Comparison of ENCODE assay signal across 15 mouse cellular contexts in genomic region chr11:60952362-60952761, GRCm38 (mm10).
"Had no signal": no experiment of that assay in that cellular context is flagged by ENCODE, and none has a peak within 500 bp of the region (broad histone marks: within the 10 kb centered on the region; RNA-seq: fewer than 3 reads in every experiment).

No protein-coding gene starts in this region.

- H3K4me3 ChIP-seq: neural tube, embryonic 15.5 days; stomach, embryonic 15.5 days had no signal

- H3K9me3 ChIP-seq: neural tube, embryonic 15.5 days; stomach, embryonic 15.5 days had no signal

- H3K27me3 ChIP-seq: neural tube, embryonic 15.5 days; stomach, embryonic 15.5 days had no signal

- H3K9ac ChIP-seq: neural tube, embryonic 15.5 days; stomach, embryonic 15.5 days had no signal

- H3K4me2 ChIP-seq: neural tube, embryonic 15.5 days; stomach, embryonic 15.5 days had no signal

- H3K4me1 ChIP-seq: stomach, embryonic 15.5 days had no signal

- DNase-seq: retina, postnatal 1 day; right cerebral cortex, adult 18-20 months; right cerebral cortex, postnatal 14 days; right cerebral cortex, postnatal 25 days; right cerebral cortex, postnatal 4 days; spleen, adult 18-20 months; thymus, adult 18-20 months; thymus, adult 2 months; thymus, postnatal 14 days; thymus, postnatal 25 days; thymus, postnatal 36 days; thymus, postnatal 4 days had no signal

- H3K27ac ChIP-seq: neural tube, embryonic 15.5 days; stomach, embryonic 15.5 days; stomach, postnatal 0 days had no signal
